Mouse (Mus musculus): Measurements from ENCODE around the gene Kdm4c.

DNA sequence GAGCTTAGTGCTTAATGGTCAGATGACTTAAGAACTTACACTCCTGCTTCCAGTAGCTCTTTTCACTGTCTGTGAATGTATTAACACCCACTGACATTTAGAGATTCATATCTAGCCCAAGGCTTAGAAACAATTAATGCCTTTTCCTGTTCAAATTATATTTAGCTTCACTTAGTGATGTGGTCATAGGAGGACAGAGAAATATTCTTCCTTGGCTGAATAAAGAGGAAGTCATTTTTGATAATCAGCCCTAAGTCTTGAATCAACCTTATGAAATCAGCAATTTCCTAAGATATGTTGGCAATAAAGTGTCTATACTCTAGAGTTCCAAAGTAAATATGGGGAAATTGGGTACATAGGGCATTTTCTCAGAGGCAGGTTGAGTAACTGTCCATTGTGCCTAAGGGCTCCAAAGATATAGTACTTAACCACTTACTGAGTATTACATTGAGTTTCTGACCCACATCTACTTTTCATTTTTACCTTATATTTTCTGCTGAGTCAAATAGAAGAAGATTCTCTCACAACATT lies 41.0 kb upstream of the Kdm4c start:
- TF ChIP-seq CTCF (IDR thresholded peaks at IDR 0.05; ENCODE audit: low read depth, low read length): no peak
- no peak for TF ChIP-seq GATA1 (IDR thresholded peaks at IDR 0.05; ENCODE audit: borderline replicate concordance, low read length)
- TF ChIP-seq GATA2 (IDR thresholded peaks at IDR 0.05; ENCODE audit: borderline replicate concordance, low read depth, low read length): no peak
